Mouse (Mus musculus): ENCODE measurements around the gene Gm3435.
"Not testable (repeated sequence)": the region's sequence is repeated elsewhere in the genome, so short reads cannot be mapped to it uniquely, and the experiment has no call there.

DNA sequence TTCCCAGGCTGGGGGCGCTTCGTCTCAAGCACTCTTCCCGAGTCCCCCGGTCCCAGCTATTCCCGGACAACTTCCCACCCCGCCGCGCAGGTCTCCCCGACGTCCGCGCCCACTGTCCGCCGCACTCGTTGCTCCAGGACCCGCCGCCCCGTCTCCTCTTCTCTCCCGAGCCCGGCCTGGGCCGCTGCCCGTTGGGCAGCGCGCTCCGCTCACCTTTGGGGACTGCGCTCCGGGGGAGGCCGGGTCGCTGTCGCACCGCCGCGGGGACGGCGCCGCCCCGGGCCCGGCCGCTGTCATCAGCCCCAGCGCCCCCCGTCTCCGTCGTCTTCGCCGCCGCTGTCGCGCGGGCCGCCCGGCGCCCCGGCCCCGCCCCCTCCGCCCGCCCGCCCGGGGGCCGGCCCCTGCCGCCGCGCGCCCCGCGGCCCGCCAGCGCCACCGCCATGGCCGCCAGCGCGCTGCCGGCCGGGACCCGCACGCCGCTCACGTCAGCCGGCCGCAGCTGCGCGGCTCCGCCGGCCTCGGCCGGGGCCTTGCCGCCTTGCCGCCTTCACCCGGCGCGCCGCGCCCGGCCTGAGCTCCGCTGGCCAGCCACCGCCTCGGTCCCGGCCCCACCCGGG is 17.3 kb upstream of the Gm3435 start:
- not testable (repeated sequence) for TF ChIP-seq CTCF (IDR thresholded peaks at IDR 0.05; ENCODE audit: control insufficient read depth, insufficient read depth, insufficient read length); MAX (IDR thresholded peaks at IDR 0.05); USF1 (IDR thresholded peaks at IDR 0.05; ENCODE audit: low read depth); CEBPB (IDR thresholded peaks at IDR 0.05; ENCODE audit: low read depth); MYOG (IDR thresholded peaks at IDR 0.05; ENCODE audit: control insufficient read depth, extremely low read depth, insufficient read length); FOSL1 (IDR thresholded peaks at IDR 0.05; ENCODE audit: insufficient read depth, low read length, poor library complexity, severe bottlenecking); MYOD1 (IDR thresholded peaks at IDR 0.05; ENCODE audit: control insufficient read depth, insufficient read length, low read depth)

Measured in C2C12 (cell line).